Mouse (Mus musculus) megakaryocyte, embryonic 14.5 days (primary cell): ENCODE data around the gene Adamts16. TPM values are rescaled to one million over a fixed set of nuclear protein-coding genes. Genes with fewer than 3 reads are reported as not detected.

Experiments
- H3K27me3 ChIP-seq: replicated peaks from 2 replicates; pipeline ENCODE3; 2012; ENCODE audit warnings: inconsistent platforms
- H3K36me3 ChIP-seq: replicated peaks from 2 replicates; pipeline ENCODE3; 2012; ENCODE audit warnings: low read length, inconsistent platforms, mixed read lengths
- H3K4me1 ChIP-seq: 2 replicates; pipeline ENCODE4 v1.6.1; 2012; ENCODE audit warnings: inconsistent platforms
- H3K4me3 ChIP-seq: replicated peaks from 2 replicates; pipeline ENCODE3; 2012; ENCODE audit warnings: moderate library complexity, mild to moderate bottlenecking, inconsistent platforms
- H3K9me3 ChIP-seq: 2 replicates; pipeline ENCODE4 v1.6.1; 2012; ENCODE audit warnings: inconsistent platforms
- FLI1 ChIP-seq: IDR thresholded peaks from 2 replicates; pipeline ENCODE4 v1.6.1; 2012; ENCODE audit warnings: low read length, inconsistent platforms, mixed read lengths
- GATA1 ChIP-seq: IDR thresholded peaks from 3 replicates; pipeline ENCODE4 v1.6.1; 2012; ENCODE audit warnings: mixed read lengths, low read length, inconsistent platforms, borderline replicate concordance
- polyA plus RNA-seq: library from polyadenylated mRNA; stranded (reverse); fragments of >175 nt; gene quantifications from 2 replicates; pipeline ENCODE4 v1.2.3, GENCODE M21; 2012; ENCODE audit warnings: low replicate concordance; ENCODE audit not compliant: insufficient read depth

The Adamts16 gene
- polyA plus RNA-seq, 1 experiment = not detected

- Histone ChIP-seq H3K36me3 (no peaks in the 10 kb centered on the region), H3K9me3 (peaks cover 41% of the 10 kb centered on the region)
Observed at GRCm38 (mm10) chr13:70724635-70725034, 117.0 kb downstream of the Adamts16 start.

GRCm38 (mm10) chr13:70724108-70724622 lies 117.4 kb downstream of the Adamts16 start:
- TF ChIP-seq FLI1 (no peak), GATA1 (no peak)
- H3K9me3 ChIP-seq = peaks cover 39% of the 10 kb centered on the region
- H3K4me1 ChIP-seq = no peaks in the 10 kb centered on the region
- H3K4me3 ChIP-seq = no peak overlapping the region
- no peaks in the 10 kb centered on the region for H3K27me3 ChIP-seq
- H3K36me3 ChIP-seq = no peaks in the 10 kb centered on the region

More at GRCm38 (mm10) chr13:70724635-70725034, 117.0 kb downstream of the Adamts16 start:
- Histone ChIP-seq H3K4me3 (no peak overlapping the region), H3K27me3 (no peaks in the 10 kb centered on the region), H3K4me1 (no peaks in the 10 kb centered on the region)
- TF ChIP-seq GATA1 (no peak), FLI1 (no peak)

GRCm38 (mm10) chr13:70719994-70720393 lies 121.6 kb downstream of the Adamts16 start:
- H3K9me3 ChIP-seq = peaks cover 35% of the 10 kb centered on the region
- TF ChIP-seq FLI1 (no peak), GATA1 (no peak)
- H3K36me3 ChIP-seq = no peaks in the 10 kb centered on the region
- no peaks in the 10 kb centered on the region for H3K27me3 ChIP-seq
- H3K4me1 ChIP-seq = no peaks in the 10 kb centered on the region
- no peak overlapping the region for H3K4me3 ChIP-seq

GRCm38 (mm10) chr13:70718814-70719213 lies 122.8 kb downstream of the Adamts16 start:
- no peaks in the 10 kb centered on the region for H3K27me3 ChIP-seq
- TF ChIP-seq GATA1 (no peak), FLI1 (no peak)
- H3K9me3 ChIP-seq = peaks cover 35% of the 10 kb centered on the region
- no peaks in the 10 kb centered on the region for H3K4me1 ChIP-seq
- no peaks in the 10 kb centered on the region for H3K36me3 ChIP-seq
- no peak overlapping the region for H3K4me3 ChIP-seq

- peaks cover 42% of the 10 kb centered on the region for H3K9me3 ChIP-seq
- no peaks in the 10 kb centered on the region for H3K4me1 ChIP-seq
- H3K27me3 ChIP-seq = no peaks in the 10 kb centered on the region
- no peaks in the 10 kb centered on the region for H3K36me3 ChIP-seq
- no peak for TF ChIP-seq FLI1
- no peak for TF ChIP-seq GATA1
- no peak overlapping the region for H3K4me3 ChIP-seq
Observed at GRCm38 (mm10) chr13:70716022-70716421, 125.6 kb downstream of the Adamts16 start.

- TF ChIP-seq GATA1 (no peak), FLI1 (no peak)
- H3K9me3 ChIP-seq = peaks cover 37% of the 10 kb centered on the region
- H3K4me3 ChIP-seq = peak overlapping the region; percentile 5
- no peaks in the 10 kb centered on the region for H3K27me3 ChIP-seq
- no peaks in the 10 kb centered on the region for H3K4me1 ChIP-seq
- no peaks in the 10 kb centered on the region for H3K36me3 ChIP-seq
Observed at GRCm38 (mm10) chr13:70714081-70714775, 127.4 kb downstream of the Adamts16 start.

GRCm38 (mm10) chr13:70713331-70713730 lies 128.3 kb downstream of the Adamts16 start:
- H3K27me3 ChIP-seq = no peaks in the 10 kb centered on the region
- TF ChIP-seq FLI1 (no peak), GATA1 (no peak)
- no peaks in the 10 kb centered on the region for H3K36me3 ChIP-seq
- H3K9me3 ChIP-seq = peaks cover 31% of the 10 kb centered on the region
- H3K4me1 ChIP-seq = no peaks in the 10 kb centered on the region
- no peak overlapping the region for H3K4me3 ChIP-seq

- H3K4me3 ChIP-seq = no peak overlapping the region
- no peak for TF ChIP-seq GATA1
- no peak for TF ChIP-seq FLI1
- H3K36me3 ChIP-seq = no peaks in the 10 kb centered on the region
- no peaks in the 10 kb centered on the region for H3K27me3 ChIP-seq
- peaks cover 11% of the 10 kb centered on the region; the same call in 1 of the 2 replicates for H3K9me3 ChIP-seq
- H3K4me1 ChIP-seq = no peaks in the 10 kb centered on the region
Observed at GRCm38 (mm10) chr13:70707158-70707854, 134.3 kb downstream of the Adamts16 start.

- Histone ChIP-seq H3K4me3 (no peak overlapping the region), H3K36me3 (no peaks in the 10 kb centered on the region), H3K27me3 (no peaks in the 10 kb centered on the region), H3K9me3 (no peaks in the 10 kb centered on the region), H3K4me1 (no peaks in the 10 kb centered on the region)
- TF ChIP-seq FLI1 (no peak), GATA1 (no peak)
Observed at GRCm38 (mm10) chr13:70702904-70703303, 138.7 kb downstream of the Adamts16 start.
